Mouse (Mus musculus) small intestine, adult 2 months (tissue): ENCODE results near the gene Armcx4.

Experiments
- CTCF ChIP-seq: fragments of 200-500 bp; IDR thresholded peaks from 2 replicates; pipeline ENCODE4 v1.5.1; 2012; ENCODE audit warnings: low read depth, mild to moderate bottlenecking, control low read depth, inconsistent platforms, low read length, moderate library complexity, mixed read lengths; ENCODE audit not compliant: insufficient replicate concordance, insufficient read length; ENCODE audit errors: extremely low read depth
- POLR2A ChIP-seq: fragments of 200-500 bp; IDR thresholded peaks from 2 replicates; pipeline ENCODE4 v1.6.1; 2012; ENCODE audit warnings: low read depth, mild to moderate bottlenecking, control low read depth, inconsistent platforms, low read length, moderate library complexity

GRCm38 (mm10) chrX:134647421-134647820 is 38.9 kb upstream of the Armcx4 start:
- TF ChIP-seq CTCF (no peak), POLR2A (no peak)
